Mouse (Mus musculus) lung, embryonic 14.5 days (tissue): Measurements from ENCODE around the gene Ppm1d. TPM values are rescaled to one million over a fixed set of nuclear protein-coding genes. Genes with fewer than 3 reads are reported as not detected.

ENCODE experiments used
- ATAC-seq: fragments of 200-750 bp; cut with Nextera tagmentation; 2 replicates; pipeline ENCODE4 v1.8.0; 2017; ENCODE audit warnings: mild to moderate bottlenecking, moderate TSS enrichment, moderate library complexity; ENCODE audit not compliant: insufficient read depth
- DNase-seq: peaks from one replicate; pipeline ENCODE4 v3.0.0-alpha.2; 2015
- H3K27ac ChIP-seq: fragments of 300-500 bp; sonication (generic); 2 replicates; pipeline ENCODE4 v1.5.1; 2014; ENCODE audit warnings: low read depth, mild to moderate bottlenecking, moderate library complexity
- H3K27me3 ChIP-seq: fragments of 300-500 bp; sonication (generic); 2 replicates; pipeline ENCODE4 v1.6.1; 2014; ENCODE audit warnings: low read length, control low read depth; ENCODE audit not compliant: insufficient read depth
- H3K36me3 ChIP-seq: fragments of 300-500 bp; sonication (generic); 2 replicates; pipeline ENCODE4 v1.6.1; 2014; ENCODE audit warnings: control low read depth; ENCODE audit not compliant: insufficient read depth
- H3K4me1 ChIP-seq: fragments of 300-500 bp; sonication (generic); 2 replicates; pipeline ENCODE4 v1.6.1; 2014; ENCODE audit warnings: antibody characterized with exemption, control low read depth; ENCODE audit not compliant: insufficient read depth
- H3K4me2 ChIP-seq: fragments of 300-500 bp; sonication (generic); 2 replicates; pipeline ENCODE4 v1.6.1; 2014; ENCODE audit warnings: mild to moderate bottlenecking
- H3K4me3 ChIP-seq: fragments of 300-500 bp; sonication (generic); 2 replicates; pipeline ENCODE4 v1.5.1; 2014; ENCODE audit warnings: low read depth, low read length
- H3K9ac ChIP-seq: fragments of 300-500 bp; sonication (generic); 2 replicates; pipeline ENCODE4 v1.6.1; 2014
- H3K9me3 ChIP-seq: fragments of 300-500 bp; sonication (generic); 2 replicates; pipeline ENCODE4 v1.6.1; 2016; ENCODE audit warnings: low read depth, low read length, control low read depth
- CTCF ChIP-seq: IDR thresholded peaks from 2 replicates; pipeline ENCODE4 v1.5.1; 2016; ENCODE audit warnings: antibody characterized with exemption, low read depth
- WGBS: fragments of 180-500 bp; shearing (Covaris S2); extraction: QIAGEN DNeasy Blood & Tissue Kit; methylation state at CpG from one replicate; pipeline ENCODE4 v1.1.7; 2014; 5-methylcytosine and 5-hydroxymethylcytosine counted together
- polyA plus RNA-seq: library from polyadenylated mRNA; unstranded; fragments of >200 nt; fragmentation: Nextera tagmentation; extraction: Ambion mirVana; gene quantifications from 2 replicates; pipeline ENCODE4 v1.2.1, GENCODE M21; 2014

The Ppm1d gene
- polyA plus RNA-seq, 1 experiment from 2014 or later, result 23.1 TPM

- WGBS, result 35% methylated on average over 7 of the region's 7 CpGs
- TF ChIP-seq CTCF, result no peak
Observed at GRCm38 (mm10) chr11:85383975-85384821, 73.2 kb downstream of the Ppm1d start.

GRCm38 (mm10) chr11:85392179-85392863, 81.3 kb downstream of the Ppm1d start:
- Histone ChIP-seq H3K9me3 (no peaks in the 10 kb centered on the region), H3K4me2 (no peak overlapping the region), H3K4me3 (no peak overlapping the region), H3K27me3 (no peaks in the 10 kb centered on the region), H3K36me3 (no peaks in the 10 kb centered on the region), H3K27ac (peak overlapping the region; percentile 66), H3K4me1 (no peaks in the 10 kb centered on the region; the same call in 1 of the 2 replicates), H3K9ac (peak overlapping the region; percentile 42; the same call in 1 of the 2 replicates)
- WGBS, result 54% methylated on average over 12 of the region's 12 CpGs
- DNase-seq, result peak; percentile 51
- ATAC-seq, result peak; percentile 70
- peak; percentile 23; the same call in 1 of the 2 replicates for TF ChIP-seq CTCF

More at GRCm38 (mm10) chr11:85383975-85384821, 73.2 kb downstream of the Ppm1d start:
- H3K27me3 ChIP-seq, result no peaks in the 10 kb centered on the region
- H3K9me3 ChIP-seq, result no peaks in the 10 kb centered on the region
- no peak overlapping the region for H3K9ac ChIP-seq
- no peak overlapping the region for H3K4me2 ChIP-seq
- no peak overlapping the region for H3K4me3 ChIP-seq
- H3K36me3 ChIP-seq, result no peaks in the 10 kb centered on the region
- peak; percentile 73 for DNase-seq
- H3K27ac ChIP-seq, result peak overlapping the region; percentile 68
- 0 out of 2 replicates have a peak, but pooled peaks cover 5% of the 10 kb centered on the region for H3K4me1 ChIP-seq
- peak; percentile 81 for ATAC-seq

GRCm38 (mm10) chr11:85392864-85393220, 81.8 kb downstream of the Ppm1d start:
- Histone ChIP-seq H3K4me3 (no peak overlapping the region), H3K27ac (peak overlapping the region; percentile 66), H3K4me2 (no peak overlapping the region), H3K27me3 (no peaks in the 10 kb centered on the region), H3K4me1 (no peaks in the 10 kb centered on the region; the same call in 1 of the 2 replicates), H3K9me3 (no peaks in the 10 kb centered on the region), H3K9ac (peak overlapping the region; percentile 42), H3K36me3 (no peaks in the 10 kb centered on the region)
- WGBS, result 46% methylated on average over 9 of the region's 9 CpGs
- no peak for TF ChIP-seq CTCF
- no peak for ATAC-seq
- DNase-seq, result no peak

- no peak for ATAC-seq
- no peak overlapping the region for H3K4me2 ChIP-seq
- peak; percentile 72 for DNase-seq
Observed at GRCm38 (mm10) chr11:85393990-85394389, 82.9 kb downstream of the Ppm1d start.

GRCm38 (mm10) chr11:85395361-85395760, 84.3 kb downstream of the Ppm1d start:
- H3K4me3 ChIP-seq, result no peak overlapping the region
- WGBS, result 57% methylated on average over 7 of the region's 7 CpGs
- H3K36me3 ChIP-seq, result no peaks in the 10 kb centered on the region
- no peak for DNase-seq
- no peaks in the 10 kb centered on the region for H3K4me1 ChIP-seq
- TF ChIP-seq CTCF, result no peak
- H3K4me2 ChIP-seq, result no peak overlapping the region
- H3K9me3 ChIP-seq, result no peaks in the 10 kb centered on the region
- no peaks in the 10 kb centered on the region for H3K27me3 ChIP-seq
- peak overlapping the region; percentile 70 for H3K27ac ChIP-seq
- no peak for ATAC-seq
- H3K9ac ChIP-seq, result no peak overlapping the region

More at GRCm38 (mm10) chr11:85393990-85394389, 82.9 kb downstream of the Ppm1d start:
- no peak overlapping the region for H3K9ac ChIP-seq
- peak; percentile 47 for TF ChIP-seq CTCF
- no peaks in the 10 kb centered on the region for H3K27me3 ChIP-seq
- peak overlapping the region; percentile 19; the same call in 1 of the 2 replicates for H3K27ac ChIP-seq
- no peaks in the 10 kb centered on the region for H3K36me3 ChIP-seq
- no peak overlapping the region for H3K4me3 ChIP-seq
- no peaks in the 10 kb centered on the region for H3K9me3 ChIP-seq
- 19% methylated on average over 3 of the region's 3 CpGs for WGBS
- no peaks in the 10 kb centered on the region; the same call in 1 of the 2 replicates for H3K4me1 ChIP-seq

Other genes starting within 250 kb of the Ppm1d start
- gene Usp32, start 171.1 kb upstream of the Ppm1d start, polyA plus RNA-seq, result 5.1 and 5.5 TPM in 2 replicates
- 0.28 TPM in 1 of 2 replicates, not detected in the other for gene 1700125H20Rik, start 140.8 kb upstream of the Ppm1d start, polyA plus RNA-seq
- 53.8 and 54.1 TPM in 2 replicates for gene Appbp2, start 76.1 kb upstream of the Ppm1d start, polyA plus RNA-seq
- gene Bcas3, start 41.9 kb downstream of the Ppm1d start, polyA plus RNA-seq, result 31.1 and 35.0 TPM in 2 replicates